Mouse (Mus musculus) embryonic facial prominence, embryonic 11.5 days (tissue): ENCODE results near the gene Otulin. TPM values are rescaled to one million over a fixed set of nuclear protein-coding genes. Genes with fewer than 3 reads are reported as not detected.

ENCODE experiments used
- ATAC-seq: fragments of 200-750 bp; cut with Nextera tagmentation; replicated peaks from 2 replicates; pipeline ENCODE4 v1.8.0; 2017; ENCODE audit warnings: low read depth; ENCODE audit not compliant: insufficient number of reproducible peaks, low FRiP score, low TSS enrichment
- DNase-seq: peaks from one replicate; pipeline ENCODE4 v3.0.0-alpha.2; 2015; ENCODE audit warnings: low spot score
- H3K27ac ChIP-seq: fragments of 300-500 bp; sonication (generic); replicated peaks from 2 replicates; pipeline ENCODE4 v1.5.1; 2014; ENCODE audit warnings: mild to moderate bottlenecking, low read depth, low read length, control low read depth
- H3K27me3 ChIP-seq: fragments of 300-500 bp; sonication (generic); 2 replicates; pipeline ENCODE4 v1.6.1; 2014; ENCODE audit warnings: mild to moderate bottlenecking, low read length, moderate library complexity, mixed read lengths; ENCODE audit not compliant: control insufficient read depth, insufficient read depth
- H3K36me3 ChIP-seq: fragments of 300-500 bp; sonication (generic); replicated peaks from 2 replicates; pipeline ENCODE4 v1.6.1; 2014; ENCODE audit warnings: low read depth, mild to moderate bottlenecking, low read length, moderate library complexity, mixed read lengths; ENCODE audit not compliant: control insufficient read depth, insufficient read depth
- H3K4me1 ChIP-seq: fragments of 300-500 bp; sonication (generic); 2 replicates; pipeline ENCODE4 v1.6.1; 2014; ENCODE audit warnings: low read length, mixed read lengths; ENCODE audit not compliant: control insufficient read depth, insufficient read depth
- H3K4me2 ChIP-seq: fragments of 300-500 bp; sonication (generic); 2 replicates; pipeline ENCODE4 v1.6.1; 2014; ENCODE audit warnings: low read depth, mild to moderate bottlenecking, control low read depth, low read length, moderate library complexity
- H3K4me3 ChIP-seq: fragments of 300-500 bp; sonication (generic); 2 replicates; pipeline ENCODE4 v1.5.1; 2014; ENCODE audit warnings: low read depth, low read length, control low read depth
- H3K9ac ChIP-seq: fragments of 300-500 bp; sonication (generic); replicated peaks from 2 replicates; pipeline ENCODE4 v1.6.1; 2014; ENCODE audit warnings: mild to moderate bottlenecking, control low read depth, low read length
- H3K9me3 ChIP-seq: fragments of 300-500 bp; sonication (generic); replicated peaks from 2 replicates; pipeline ENCODE4 v1.6.1; 2016; ENCODE audit warnings: mild to moderate bottlenecking, low read length, inconsistent platforms, mixed read lengths; ENCODE audit not compliant: control insufficient read depth
- WGBS: fragments of 180-500 bp; shearing (Covaris S2); extraction: QIAGEN DNeasy Blood & Tissue Kit; methylation state at CpG from one replicate; pipeline ENCODE4 v1.1.7; 2014; 5-methylcytosine and 5-hydroxymethylcytosine counted together
- polyA plus RNA-seq: library from polyadenylated mRNA; unstranded; fragments of >200 nt; fragmentation: Nextera tagmentation; extraction: Ambion mirVana; gene quantifications from 2 replicates; pipeline ENCODE4 v1.2.1, GENCODE M21; 2014

The Otulin gene
- polyA plus RNA-seq, 1 experiment from 2014 or later, result 38.0 TPM

- no peaks in the 10 kb centered on the region for H3K27me3 ChIP-seq
- no peak for ATAC-seq
- no peak for DNase-seq
- no peak overlapping the region for H3K9ac ChIP-seq
- H3K4me2 ChIP-seq, result no peak overlapping the region
- H3K4me1 ChIP-seq, result no peaks in the 10 kb centered on the region
- no peaks in the 10 kb centered on the region for H3K9me3 ChIP-seq
- 93% methylated on average over 9 of the region's 9 CpGs for WGBS
- H3K36me3 ChIP-seq, result no peaks in the 10 kb centered on the region
- H3K4me3 ChIP-seq, result no peak overlapping the region
- no peak overlapping the region for H3K27ac ChIP-seq
Measured at GRCm38 (mm10) chr15:27664126-27664525, 33.6 kb upstream of the Otulin start.

- ATAC-seq (no peak), DNase-seq (no peak)
- Histone ChIP-seq H3K9ac (no peak overlapping the region), H3K4me2 (no peak overlapping the region), H3K27me3 (no peaks in the 10 kb centered on the region), H3K4me3 (no peak overlapping the region), H3K9me3 (no peaks in the 10 kb centered on the region), H3K4me1 (no peaks in the 10 kb centered on the region), H3K36me3 (no peaks in the 10 kb centered on the region), H3K27ac (no peak overlapping the region)
- 48% methylated on average over 1 of the region's 1 CpGs for WGBS
Measured at GRCm38 (mm10) chr15:27662699-27663098, 32.2 kb upstream of the Otulin start.

- DNase-seq, result no peak
Measured at GRCm38 (mm10) chr15:27661696-27662095, 31.2 kb upstream of the Otulin start.

GRCm38 (mm10) chr15:27659592-27660244 lies 29.2 kb upstream of the Otulin start:
- no peak overlapping the region for H3K4me2 ChIP-seq
- no peaks in the 10 kb centered on the region for H3K9me3 ChIP-seq
- WGBS, result 38% methylated on average over 17 of the region's 17 CpGs
- H3K27ac ChIP-seq, result no peak overlapping the region
- H3K27me3 ChIP-seq, result no peaks in the 10 kb centered on the region
- no peak overlapping the region for H3K4me3 ChIP-seq
- no peak overlapping the region for H3K9ac ChIP-seq
- no peaks in the 10 kb centered on the region for H3K4me1 ChIP-seq
- no peak for ATAC-seq
- H3K36me3 ChIP-seq, result no peaks in the 10 kb centered on the region
- DNase-seq, result peak; percentile 93

More at GRCm38 (mm10) chr15:27661696-27662095, 31.2 kb upstream of the Otulin start:
- Histone ChIP-seq H3K9me3 (no peaks in the 10 kb centered on the region), H3K4me2 (no peak overlapping the region), H3K9ac (no peak overlapping the region), H3K27ac (no peak overlapping the region), H3K4me3 (no peak overlapping the region), H3K36me3 (no peaks in the 10 kb centered on the region), H3K4me1 (no peaks in the 10 kb centered on the region), H3K27me3 (no peaks in the 10 kb centered on the region)
- WGBS, result 89% methylated on average over 6 of the region's 6 CpGs
- no peak for ATAC-seq

GRCm38 (mm10) chr15:27659143-27659542 lies 28.6 kb upstream of the Otulin start:
- H3K27me3 ChIP-seq, result no peaks in the 10 kb centered on the region
- ATAC-seq (no peak), DNase-seq (no peak)
- no peaks in the 10 kb centered on the region for H3K9me3 ChIP-seq
- H3K4me1 ChIP-seq, result no peaks in the 10 kb centered on the region
- H3K9ac ChIP-seq, result no peak overlapping the region
- H3K4me2 ChIP-seq, result no peak overlapping the region
- no peak overlapping the region for H3K27ac ChIP-seq
- H3K36me3 ChIP-seq, result no peaks in the 10 kb centered on the region
- no peak overlapping the region for H3K4me3 ChIP-seq
- WGBS, result 72% methylated on average over 5 of the region's 5 CpGs

GRCm38 (mm10) chr15:27658356-27658755 lies 27.9 kb upstream of the Otulin start:
- no peaks in the 10 kb centered on the region for H3K9me3 ChIP-seq
- no peaks in the 10 kb centered on the region for H3K27me3 ChIP-seq
- H3K27ac ChIP-seq, result no peak overlapping the region
- no peaks in the 10 kb centered on the region for H3K36me3 ChIP-seq
- 88% methylated on average over 4 of the region's 4 CpGs for WGBS
- H3K9ac ChIP-seq, result no peak overlapping the region
- H3K4me1 ChIP-seq, result no peaks in the 10 kb centered on the region
- DNase-seq (no peak), ATAC-seq (no peak)
- H3K4me3 ChIP-seq, result no peak overlapping the region
- no peak overlapping the region for H3K4me2 ChIP-seq

- no peak overlapping the region for H3K9ac ChIP-seq
- no peak overlapping the region for H3K4me3 ChIP-seq
- DNase-seq (no peak), ATAC-seq (no peak)
- no peak overlapping the region for H3K27ac ChIP-seq
- no peaks in the 10 kb centered on the region for H3K36me3 ChIP-seq
- H3K9me3 ChIP-seq, result no peaks in the 10 kb centered on the region
- no peaks in the 10 kb centered on the region for H3K4me1 ChIP-seq
- H3K27me3 ChIP-seq, result no peaks in the 10 kb centered on the region
- WGBS, result 96% methylated on average over 10 of the region's 10 CpGs
- no peak overlapping the region for H3K4me2 ChIP-seq
Measured at GRCm38 (mm10) chr15:27657866-27658265, 27.4 kb upstream of the Otulin start.

GRCm38 (mm10) chr15:27656626-27657025 lies 26.1 kb upstream of the Otulin start:
- no peak for ATAC-seq
- H3K9me3 ChIP-seq, result no peaks in the 10 kb centered on the region
- no peak for DNase-seq
- no peak overlapping the region for H3K4me2 ChIP-seq
- no peak overlapping the region for H3K27ac ChIP-seq
- no peak overlapping the region for H3K4me3 ChIP-seq
- no peaks in the 10 kb centered on the region for H3K27me3 ChIP-seq
- no peak overlapping the region for H3K9ac ChIP-seq
- H3K4me1 ChIP-seq, result no peaks in the 10 kb centered on the region
- H3K36me3 ChIP-seq, result no peaks in the 10 kb centered on the region
- 82% methylated on average over 9 of the region's 9 CpGs for WGBS
